Mouse (Mus musculus) retina, postnatal 7 days (tissue): Measurements from ENCODE around the gene Trim47.

Source experiments
- DNase-seq: peaks from one replicate; pipeline ENCODE4 v3.0.0-alpha.2; 2012; ENCODE audit warnings: low read depth, low spot score

Gene Trim47

DNA sequence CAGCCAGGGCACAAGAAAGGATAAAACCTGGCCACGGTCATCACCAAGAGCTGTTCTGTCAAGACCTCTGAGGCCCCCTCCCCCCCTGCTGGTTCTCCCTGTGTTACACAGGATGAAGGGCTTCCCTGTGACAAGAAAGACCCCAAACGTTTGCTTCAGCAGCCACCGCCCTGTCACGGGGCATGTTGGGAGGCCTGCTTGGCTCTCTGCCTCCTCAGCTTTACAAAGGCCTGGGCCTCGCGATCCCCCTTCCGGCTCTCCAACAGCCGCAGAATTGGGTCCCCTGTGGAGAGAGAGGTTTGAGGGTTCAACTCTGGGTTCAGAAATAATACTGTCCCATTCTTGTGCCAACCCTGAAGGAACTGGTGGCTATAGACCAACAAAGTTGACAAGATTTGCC, 64.5 kb downstream of the Trim47 start:
- DNase-seq, result no peak

DNA sequence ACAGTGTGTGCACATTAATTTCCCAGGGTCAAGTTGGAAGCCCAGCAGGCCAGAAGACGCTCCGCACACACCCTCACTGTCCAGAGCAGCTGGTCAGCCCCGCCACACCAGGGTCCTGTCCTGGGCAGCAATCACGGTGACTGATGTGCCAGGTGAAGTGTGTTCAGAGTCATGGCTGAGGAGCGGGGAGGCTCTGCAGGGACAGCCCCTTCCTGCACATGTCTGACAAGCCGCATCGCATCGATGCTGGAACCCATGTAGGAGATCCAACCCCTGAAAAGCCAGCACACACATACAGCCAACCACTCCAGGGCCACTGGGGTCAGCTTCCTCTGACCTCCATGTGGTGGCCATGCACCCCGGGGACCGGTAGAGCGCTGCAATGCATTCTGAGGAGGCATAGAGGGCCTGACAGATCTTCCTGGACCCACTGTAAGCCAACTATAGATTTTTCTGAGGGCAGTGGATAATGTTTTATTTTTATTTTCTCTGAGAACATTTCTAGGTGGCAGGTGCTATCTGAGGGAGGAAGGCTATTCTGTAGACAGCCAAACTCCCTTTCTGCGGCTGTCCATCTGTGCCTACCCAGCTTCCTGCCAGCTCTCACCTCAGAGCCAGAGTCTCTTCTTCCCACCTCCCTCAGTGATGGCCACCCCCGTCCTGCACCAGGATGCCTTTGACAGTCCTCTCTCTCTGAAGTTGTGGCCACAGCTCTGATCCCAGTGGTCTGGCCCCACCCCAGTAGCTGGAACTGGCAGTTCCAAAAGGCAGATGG, 65.2 kb downstream of the Trim47 start:
- no peak for DNase-seq

DNA sequence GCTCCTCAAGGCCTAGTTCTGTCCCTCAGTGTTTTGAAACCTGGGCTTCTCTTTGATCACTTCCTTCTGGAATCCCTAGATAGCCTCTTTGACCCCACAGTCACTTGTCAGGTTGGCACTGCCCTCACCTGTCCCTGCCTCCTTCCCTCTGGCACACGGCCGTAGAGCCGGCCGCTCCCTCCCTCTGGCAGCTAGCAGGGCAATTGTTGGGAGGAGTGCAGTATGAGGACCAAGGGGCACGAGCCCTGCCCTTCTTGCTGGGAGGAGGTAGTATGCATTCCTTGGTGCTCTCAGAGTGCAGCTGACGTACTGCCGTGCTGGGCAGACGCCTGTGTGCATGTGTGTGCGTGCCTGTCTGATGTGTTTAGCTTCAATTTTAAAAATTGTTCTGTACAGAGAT, 66.4 kb downstream of the Trim47 start:
- no peak for DNase-seq

DNA sequence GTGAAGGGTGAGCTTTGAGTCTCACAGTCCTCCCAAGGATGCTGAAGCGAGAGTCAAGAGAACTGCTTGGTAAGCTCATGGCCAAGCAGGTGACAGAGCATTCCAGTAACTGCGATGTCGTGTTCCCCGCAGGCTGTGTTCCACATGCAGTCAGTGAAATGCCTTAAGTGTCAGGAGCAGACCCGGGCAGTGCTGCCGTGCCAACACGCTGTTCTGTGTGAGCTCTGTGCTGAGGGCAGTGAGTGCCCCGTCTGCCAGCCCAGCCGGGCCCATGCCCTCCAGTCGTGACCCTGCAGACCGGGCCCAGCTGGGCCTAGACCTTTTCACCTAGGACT, 67.4 kb downstream of the Trim47 start:
- no peak for DNase-seq

DNA sequence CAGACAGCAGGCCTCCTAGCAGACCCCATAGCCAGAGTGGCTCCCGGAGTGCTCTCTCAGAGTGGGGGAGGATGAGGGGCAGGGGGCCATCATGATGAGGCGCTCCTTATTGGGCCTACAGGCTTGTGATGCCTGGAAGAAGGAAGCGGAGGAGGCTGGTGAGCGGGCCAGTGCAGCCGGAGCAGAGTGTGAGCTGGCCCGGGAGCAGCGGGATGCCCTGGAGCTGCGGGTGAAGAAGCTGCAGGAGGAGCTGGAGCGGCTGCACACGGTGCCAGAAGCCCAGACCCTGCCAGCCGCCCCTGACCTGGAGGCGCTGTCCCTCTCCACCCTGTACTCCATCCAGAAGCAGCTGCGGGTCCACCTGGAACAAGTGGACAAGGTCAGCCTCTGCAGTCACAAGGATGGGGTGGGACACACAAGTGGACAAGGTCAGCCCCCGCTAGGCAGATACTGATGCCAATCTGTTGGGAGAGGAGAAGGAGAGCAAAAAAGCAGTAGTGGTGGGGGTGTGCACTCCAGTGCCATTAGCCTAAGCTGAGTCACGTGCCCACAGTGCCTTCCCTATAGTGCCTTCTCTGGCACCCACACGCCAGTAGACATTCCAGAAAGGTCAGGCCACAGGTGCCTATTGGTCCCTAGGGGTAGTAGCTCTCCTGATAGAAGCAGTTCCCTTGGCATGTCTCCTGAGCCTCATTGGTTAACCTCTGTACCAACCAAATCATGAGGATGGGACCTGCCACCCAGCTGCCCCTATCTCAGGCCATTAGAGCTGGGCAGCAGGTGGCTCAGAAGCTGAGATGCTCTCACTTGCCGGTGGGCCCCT, 67.9 kb downstream of the Trim47 start:
- no peak for DNase-seq

DNA sequence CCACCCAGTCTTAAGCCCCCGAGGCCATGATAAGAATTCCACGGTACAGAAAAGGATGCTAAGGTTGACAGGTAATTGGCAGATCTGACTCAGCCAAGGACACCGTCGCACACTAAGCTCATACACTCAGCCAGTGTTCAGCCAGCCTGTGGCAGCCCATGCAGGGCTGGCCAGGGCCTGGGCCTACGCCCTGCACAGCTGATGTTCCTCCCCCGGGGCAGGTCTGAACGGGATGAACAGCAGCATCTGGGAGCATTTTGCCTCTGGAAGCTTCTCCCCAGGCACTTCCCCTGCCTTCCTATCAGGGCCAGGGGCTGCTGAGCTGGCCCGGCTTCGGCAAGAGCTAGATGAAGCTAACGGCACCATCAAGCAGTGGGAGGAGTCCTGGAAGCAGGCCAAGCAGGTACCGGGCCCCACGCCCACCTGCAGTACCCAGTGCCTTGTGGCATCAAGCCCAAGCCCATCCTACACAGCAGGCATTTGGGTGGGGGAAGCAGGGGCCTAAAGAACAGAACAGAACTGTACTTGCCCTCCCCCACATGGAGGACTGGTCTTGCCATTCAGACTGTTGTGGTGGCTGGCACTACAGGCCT, 68.9 kb downstream of the Trim47 start:
- DNase-seq, result no peak

DNA sequence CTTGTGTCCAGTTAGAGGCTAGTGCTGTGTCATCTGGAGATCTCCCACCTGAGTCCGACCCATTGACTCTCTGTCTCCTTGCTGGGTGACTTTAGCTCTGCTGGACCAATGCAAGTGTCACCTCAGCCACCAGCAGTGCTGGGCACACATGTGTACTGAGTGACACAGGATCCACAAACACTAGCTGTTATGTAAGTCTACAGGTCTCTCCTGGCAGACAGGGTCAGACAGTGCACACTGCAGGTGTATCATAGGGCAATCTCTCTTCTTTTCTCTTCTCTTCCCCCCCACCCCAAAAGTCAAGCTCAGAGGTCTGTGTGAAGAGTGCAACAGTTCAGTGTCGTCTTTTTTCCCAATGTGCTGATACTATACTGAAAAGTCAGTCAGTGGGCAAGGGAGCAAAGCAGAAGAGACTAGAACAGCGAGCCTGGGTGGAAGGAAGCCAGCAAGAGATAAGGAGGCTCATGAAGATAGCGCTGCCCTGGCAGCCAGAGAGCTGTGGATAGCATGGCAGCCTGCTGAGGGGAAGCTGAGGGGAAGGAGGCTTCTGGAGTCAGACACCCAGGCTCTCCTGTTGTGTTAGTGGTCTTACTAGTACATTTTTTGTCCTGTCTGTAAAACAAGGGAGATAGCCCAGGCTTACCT, 69.7 kb downstream of the Trim47 start:
- DNase-seq, result no peak

DNA sequence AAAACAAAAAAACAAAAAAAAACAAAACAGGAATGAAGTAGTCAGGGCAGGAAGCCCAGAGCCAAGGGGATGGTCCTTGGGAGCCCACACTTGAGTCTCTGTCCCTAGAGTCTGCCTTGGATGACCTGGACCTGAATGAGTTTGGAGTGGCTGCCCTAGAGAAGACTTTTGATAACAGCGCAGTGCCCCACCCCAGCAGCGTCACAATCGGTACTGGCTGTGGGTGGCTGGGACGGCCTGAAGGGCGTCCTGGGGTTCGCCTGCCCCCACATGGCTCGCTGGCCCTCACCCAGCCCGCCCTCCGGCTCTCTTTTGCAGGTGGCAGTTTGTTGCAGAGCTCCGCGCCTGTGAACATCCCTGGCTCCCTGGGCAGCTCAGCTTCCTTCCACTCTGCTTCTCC, 71.1 kb downstream of the Trim47 start:
- no peak for DNase-seq
